Mouse (Mus musculus): ENCODE results near the gene 8030474K03Rik. TPM values are rescaled to one million over a fixed set of nuclear protein-coding genes. Genes with fewer than 3 reads are reported as not detected.
"Not testable (repeated sequence)": the region's sequence is repeated elsewhere in the genome, so short reads cannot be mapped to it uniquely, and the experiment has no call there.

Gene 8030474K03Rik
- not detected in 2 replicates for total RNA-seq (2017)

DNA sequence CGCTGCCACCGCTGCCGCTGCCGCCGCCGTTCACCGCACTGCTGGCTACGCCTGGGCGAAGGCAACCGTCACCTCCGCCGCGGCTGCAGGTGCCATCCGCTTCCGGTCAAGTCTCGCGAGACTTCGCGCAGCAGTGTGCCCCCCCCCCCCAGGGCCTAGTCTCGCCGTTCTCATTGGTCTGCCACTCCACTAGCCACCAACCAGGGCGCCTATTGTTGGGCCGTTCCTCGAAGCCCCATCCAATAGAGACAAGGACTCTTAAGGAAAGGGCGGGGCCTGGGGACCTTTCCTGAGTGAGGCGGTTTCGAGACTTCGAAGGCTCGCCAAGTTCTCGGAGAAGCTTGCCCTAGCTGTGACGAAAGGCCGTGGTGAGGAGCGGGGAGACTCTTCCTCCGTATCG lies at the start of gene 8030474K03Rik, which contains the start of gene Gm4779:
8030474K03Rik (plus strand) TSS at position 315 of the 400 bp plus-strand sequence.
Gm4779 (minus strand) TSS at position 82 of the 400 bp plus-strand sequence.
- no peak for ATAC-seq (ENCODE audit: extremely low read depth, insufficient number of reproducible peaks, low FRiP score, poor library complexity, severe bottlenecking)

- no peak for ATAC-seq (ENCODE audit: extremely low read depth, insufficient number of reproducible peaks, low FRiP score, poor library complexity, severe bottlenecking)
Observed at GRCm38 (mm10) chrX:101750144-101750543, 44.3 kb upstream of the 8030474K03Rik start.

DNA sequence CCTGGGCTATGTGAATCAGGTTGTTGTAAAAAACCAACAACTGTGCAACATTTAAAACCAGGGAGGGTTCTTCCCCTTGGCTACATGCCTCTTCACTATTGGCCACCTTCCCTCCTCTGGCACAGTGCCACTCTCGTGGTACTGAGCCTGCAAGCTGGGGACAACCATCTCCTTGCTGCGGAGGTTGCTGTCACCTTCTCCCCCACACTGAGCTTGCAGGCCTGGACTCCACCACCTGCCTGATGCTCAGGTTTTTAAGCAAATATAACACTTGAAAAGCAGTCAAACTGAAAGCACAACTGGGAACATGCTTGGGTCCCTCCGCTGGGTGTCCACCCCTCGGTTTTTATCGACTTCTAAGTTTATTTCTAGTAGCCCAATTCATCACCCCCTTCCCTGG lies 40.0 kb upstream of the 8030474K03Rik start:
- ATAC-seq (ENCODE audit: extremely low read depth, insufficient number of reproducible peaks, low FRiP score, poor library complexity, severe bottlenecking): no peak

DNA sequence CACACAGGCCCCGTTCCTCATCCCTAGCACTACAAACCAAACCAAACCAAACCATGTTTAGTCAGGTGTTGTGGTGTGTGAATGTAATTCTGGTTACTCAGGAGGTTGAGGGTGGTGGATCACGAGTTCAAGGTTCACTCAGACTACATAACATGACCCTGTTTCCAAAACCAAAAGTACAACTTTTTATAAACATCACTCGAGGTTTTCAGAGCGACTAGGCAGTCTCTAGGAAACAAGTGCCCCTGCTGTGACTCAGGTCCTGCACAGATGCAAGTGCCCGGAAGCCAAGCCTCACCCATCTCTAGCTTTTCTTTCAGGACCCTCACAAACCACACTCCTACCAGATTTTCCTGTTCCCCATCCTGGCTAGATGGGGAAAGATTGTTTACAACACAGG lies 29.8 kb upstream of the 8030474K03Rik start:
- ATAC-seq (ENCODE audit: extremely low read depth, insufficient number of reproducible peaks, low FRiP score, poor library complexity, severe bottlenecking): no peak

DNA sequence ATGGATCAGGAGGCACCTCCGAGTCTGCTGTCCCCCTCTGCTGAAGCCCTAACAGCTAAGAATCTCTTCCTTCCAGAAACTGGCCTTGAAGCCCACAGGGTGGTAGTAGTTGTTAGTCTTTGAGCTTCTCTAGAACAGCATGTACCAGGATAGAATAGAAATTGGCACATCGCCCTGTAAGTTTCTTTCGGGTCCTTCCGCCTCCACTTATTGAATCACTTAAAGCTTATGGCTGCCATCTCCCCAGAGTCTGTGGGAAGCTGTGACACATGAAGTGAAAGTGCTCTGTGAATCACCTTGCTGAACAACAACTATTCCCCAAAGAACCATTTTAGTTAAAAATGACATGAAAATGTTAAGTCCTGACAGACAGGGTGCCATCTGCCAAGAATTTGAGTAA lies 29.3 kb upstream of the 8030474K03Rik start:
- ATAC-seq (ENCODE audit: extremely low read depth, insufficient number of reproducible peaks, low FRiP score, poor library complexity, severe bottlenecking): no peak

DNA sequence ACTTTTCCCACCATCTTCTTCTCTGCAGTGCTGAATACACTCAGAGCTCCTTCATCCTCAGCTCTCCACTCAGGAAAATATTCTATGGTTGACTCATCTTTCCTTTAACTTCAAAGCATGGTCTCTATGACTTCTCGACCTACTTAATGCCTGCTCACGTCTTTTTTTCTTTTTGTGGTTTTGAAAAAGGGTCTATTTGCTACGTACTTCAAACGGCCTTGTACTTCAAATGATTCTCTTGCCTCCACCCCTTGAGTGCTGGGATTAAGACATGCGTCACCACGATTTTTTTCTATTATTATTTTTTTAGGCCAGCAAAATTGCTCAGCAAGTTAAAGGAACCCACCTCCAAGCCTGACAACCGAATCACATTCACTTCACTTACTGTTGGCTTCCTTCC lies 27.2 kb upstream of the 8030474K03Rik start:
- ATAC-seq (ENCODE audit: extremely low read depth, insufficient number of reproducible peaks, low FRiP score, poor library complexity, severe bottlenecking): no peak

GRCm38 (mm10) chrX:101769478-101769877 lies 25.0 kb upstream of the 8030474K03Rik start:
- peak; percentile 83 for ATAC-seq (ENCODE audit: extremely low read depth, insufficient number of reproducible peaks, low FRiP score, poor library complexity, severe bottlenecking)

DNA sequence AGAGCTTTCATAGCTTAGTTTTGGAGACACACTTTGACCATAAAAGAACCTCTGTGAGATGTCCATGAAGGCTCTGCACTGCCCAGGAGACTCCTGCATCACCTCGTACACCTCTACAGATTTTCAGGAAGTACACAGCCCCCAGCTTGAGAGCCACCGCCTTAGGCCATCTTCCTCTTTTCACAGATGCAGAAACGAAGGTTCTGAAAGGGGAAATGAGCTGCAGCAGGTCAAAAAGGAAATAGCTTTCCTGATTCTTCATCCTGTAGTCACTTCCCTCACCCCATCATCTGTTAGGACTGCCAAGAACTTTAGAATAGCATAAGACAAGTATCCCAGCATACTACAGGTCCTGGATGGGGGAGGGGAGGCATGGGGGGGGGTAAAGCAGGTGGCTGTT lies 24.1 kb upstream of the 8030474K03Rik start:
- ATAC-seq (ENCODE audit: extremely low read depth, insufficient number of reproducible peaks, low FRiP score, poor library complexity, severe bottlenecking): peak; percentile 77

DNA sequence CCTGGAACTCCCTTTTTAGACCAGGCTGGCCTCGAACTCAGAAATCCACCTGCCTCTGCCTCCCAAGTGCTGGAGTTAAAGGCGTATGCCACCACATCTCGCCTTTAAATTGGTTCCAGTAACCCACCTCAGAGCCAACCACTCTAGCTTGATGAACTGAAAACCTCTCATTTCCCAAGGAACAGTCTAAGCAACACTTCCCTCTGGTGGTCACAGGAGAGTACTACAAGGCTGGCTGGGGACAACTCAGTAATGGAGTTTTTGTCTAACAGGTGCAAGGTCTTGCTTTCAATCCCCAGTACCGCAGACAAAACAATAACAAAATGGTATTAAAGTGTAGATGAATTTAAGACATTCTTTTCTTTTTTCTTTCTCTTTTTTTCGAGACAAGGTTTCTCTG lies 22.4 kb upstream of the 8030474K03Rik start:
- peak; percentile 65 for ATAC-seq (ENCODE audit: extremely low read depth, insufficient number of reproducible peaks, low FRiP score, poor library complexity, severe bottlenecking)

DNA sequence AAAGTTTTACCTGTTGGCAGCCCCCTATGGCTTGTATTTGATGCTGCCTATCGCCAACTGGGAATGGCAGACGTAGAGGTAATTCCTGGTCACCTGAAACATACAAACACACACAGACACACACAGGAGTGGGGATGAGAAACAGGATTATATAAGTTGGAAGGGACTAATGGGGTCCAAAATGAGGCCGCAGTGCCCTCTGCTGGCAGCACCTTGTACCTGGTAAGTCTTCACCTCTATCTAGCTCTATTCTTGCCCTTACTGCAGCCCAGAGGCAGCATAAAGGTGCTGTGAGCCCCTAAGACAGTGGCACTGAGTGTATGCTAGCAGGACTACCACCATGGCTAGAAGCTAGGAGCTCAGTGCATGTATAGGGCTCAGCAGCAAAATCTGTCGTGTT lies 2.9 kb upstream of the 8030474K03Rik start:
- no peak for ATAC-seq (ENCODE audit: extremely low read depth, insufficient number of reproducible peaks, low FRiP score, poor library complexity, severe bottlenecking)

GRCm38 (mm10) chrX:101805512-101805911 lies 11.1 kb downstream of the 8030474K03Rik start:
- ATAC-seq (ENCODE audit: extremely low read depth, insufficient number of reproducible peaks, low FRiP score, poor library complexity, severe bottlenecking): no peak

GRCm38 (mm10) chrX:101811750-101812149 lies 17.3 kb downstream of the 8030474K03Rik start:
- no peak for ATAC-seq (ENCODE audit: extremely low read depth, insufficient number of reproducible peaks, low FRiP score, poor library complexity, severe bottlenecking)

DNA sequence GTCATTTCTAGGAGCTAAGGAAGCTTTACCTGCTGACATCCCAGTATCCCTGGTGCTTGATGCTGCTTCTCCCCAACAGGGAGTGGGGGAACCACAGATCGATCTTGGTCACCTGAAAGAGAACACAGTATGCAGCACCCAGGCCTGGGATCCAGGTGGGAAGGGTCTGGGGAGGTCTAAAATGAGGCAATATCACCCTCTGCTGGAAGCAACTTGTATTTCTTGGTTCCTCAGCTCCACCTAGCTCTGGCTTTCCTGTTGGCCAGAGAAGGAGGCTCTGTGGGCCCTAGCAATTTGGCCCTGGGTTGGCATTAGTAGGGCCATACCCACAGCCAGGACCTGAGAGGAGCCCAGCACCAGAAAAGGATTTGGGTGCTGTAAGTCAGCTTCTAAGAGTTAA lies 24.7 kb downstream of the 8030474K03Rik start:
- ATAC-seq (ENCODE audit: extremely low read depth, insufficient number of reproducible peaks, low FRiP score, poor library complexity, severe bottlenecking): no peak

DNA sequence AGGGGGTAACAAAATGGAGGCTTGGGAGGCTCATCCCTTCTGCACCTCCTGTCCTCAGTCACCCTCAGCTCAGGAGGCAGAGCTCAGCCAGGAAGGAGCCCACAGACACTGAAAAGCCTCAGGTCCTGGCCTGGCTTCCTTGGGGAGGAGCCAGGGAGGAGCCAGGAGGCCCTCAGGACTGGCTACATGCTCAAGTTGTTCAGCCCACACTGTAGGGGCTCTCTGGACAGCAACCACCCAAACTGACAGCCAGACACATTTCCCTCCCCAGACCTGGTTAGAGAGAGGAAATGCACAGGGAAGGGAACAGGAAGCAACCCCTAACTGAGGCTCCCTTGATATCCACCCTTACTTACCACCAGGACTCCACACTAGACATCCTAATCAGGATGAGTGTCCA lies 25.5 kb downstream of the 8030474K03Rik start:
- ATAC-seq (ENCODE audit: extremely low read depth, insufficient number of reproducible peaks, low FRiP score, poor library complexity, severe bottlenecking): not testable (repeated sequence)

GRCm38 (mm10) chrX:101847191-101847795 lies 52.8 kb downstream of the 8030474K03Rik start:
- no peak for ATAC-seq (ENCODE audit: extremely low read depth, insufficient number of reproducible peaks, low FRiP score, poor library complexity, severe bottlenecking)

Other genes with a start within 250 kb of the 8030474K03Rik start
- 335 and 336 TPM in 2 replicates for gene Ogt, start 154.6 kb upstream of the 8030474K03Rik start, total RNA-seq (2017)
- gene Cxcr3, start 60.4 kb upstream of the 8030474K03Rik start, total RNA-seq (2017): 2.8 and 2.9 TPM in 2 replicates
- gene Gm4779, start 233 bp upstream of the 8030474K03Rik start, total RNA-seq (2017): not detected in 2 replicates
- gene Nhsl2, start 54.7 kb downstream of the 8030474K03Rik start, total RNA-seq (2017): 16.6 and 19.9 TPM in 2 replicates